Mouse (Mus musculus): Measurements from ENCODE around the gene Ccnd3.
A peak's percentile ranks its signal among the peaks of the same experiment; 100 is the strongest.

Ccnd3 gene

DNA sequence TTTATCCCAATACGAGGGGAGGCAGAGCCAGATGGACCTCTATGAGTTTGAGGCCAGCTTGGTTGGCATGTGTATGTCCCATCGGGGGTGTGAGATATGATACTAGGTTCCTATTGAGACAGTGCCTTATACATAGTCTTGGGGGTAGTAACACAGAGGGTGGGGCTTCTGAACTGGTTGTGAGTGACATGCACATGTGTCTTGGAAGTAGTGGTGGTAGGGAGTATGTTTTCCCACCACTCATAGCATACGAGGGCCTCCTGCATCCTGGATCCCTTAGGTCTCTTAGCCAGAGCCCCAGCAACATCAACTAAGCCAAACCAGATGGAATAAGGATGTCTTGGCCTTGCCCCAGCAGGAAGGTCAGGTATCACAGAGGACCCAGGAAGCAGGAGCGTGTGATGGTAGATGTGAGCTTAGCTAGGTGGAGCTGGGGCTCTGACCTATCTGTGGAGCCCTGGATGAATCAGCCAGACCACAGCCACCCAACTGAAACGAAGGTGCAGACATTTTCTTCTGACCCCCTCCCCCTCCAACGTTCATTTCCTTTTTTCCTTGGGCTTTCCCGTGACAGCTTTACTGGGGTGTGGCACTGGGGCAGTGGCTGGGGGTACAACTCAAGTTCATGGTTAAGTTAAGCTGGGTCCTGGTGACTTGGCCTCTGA lies 10.5 kb downstream of the Ccnd3 start:
- no peak for ATAC-seq (ENCODE audit: low TSS enrichment)

DNA sequence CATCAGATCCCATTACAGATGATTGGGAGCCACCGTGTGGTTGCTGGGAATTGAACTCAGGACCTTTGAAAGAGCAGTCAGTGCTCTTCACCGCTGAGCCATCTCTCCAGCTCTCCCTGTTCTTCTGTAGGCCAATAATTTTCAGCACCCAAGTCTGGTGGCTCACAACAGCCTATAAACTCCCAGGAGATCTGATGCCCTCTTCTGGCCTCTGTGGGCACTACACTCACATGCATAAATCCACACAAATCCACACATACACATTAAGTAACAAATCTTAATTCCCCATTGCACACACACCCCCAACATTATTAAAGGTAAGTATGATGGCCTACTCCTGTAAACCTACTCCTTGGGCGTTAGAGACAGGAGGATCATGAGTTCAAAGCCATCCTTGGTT lies 11.4 kb downstream of the Ccnd3 start:
- ATAC-seq (ENCODE audit: low TSS enrichment), result no peak

DNA sequence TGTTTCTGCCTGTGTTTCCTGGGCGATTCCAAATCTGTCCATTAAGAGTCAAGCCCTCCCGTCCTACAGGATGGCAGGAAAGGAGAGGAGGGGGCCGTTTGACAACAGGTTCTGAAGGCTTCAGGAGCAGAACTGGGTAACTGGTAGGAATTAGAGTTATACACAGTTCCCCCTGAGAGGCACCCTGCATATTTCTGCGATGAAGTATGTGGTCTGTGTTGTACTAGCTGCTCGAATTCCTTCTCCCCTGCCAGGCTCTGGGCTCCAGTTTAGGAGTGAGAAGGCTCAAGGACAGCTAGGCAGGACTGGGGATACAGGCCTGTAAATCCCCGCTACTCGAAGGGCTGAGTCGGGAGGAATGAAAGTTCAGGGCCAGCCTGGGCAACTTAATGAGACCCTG lies 13.4 kb downstream of the Ccnd3 start:
- ATAC-seq (ENCODE audit: low TSS enrichment), result no peak

DNA sequence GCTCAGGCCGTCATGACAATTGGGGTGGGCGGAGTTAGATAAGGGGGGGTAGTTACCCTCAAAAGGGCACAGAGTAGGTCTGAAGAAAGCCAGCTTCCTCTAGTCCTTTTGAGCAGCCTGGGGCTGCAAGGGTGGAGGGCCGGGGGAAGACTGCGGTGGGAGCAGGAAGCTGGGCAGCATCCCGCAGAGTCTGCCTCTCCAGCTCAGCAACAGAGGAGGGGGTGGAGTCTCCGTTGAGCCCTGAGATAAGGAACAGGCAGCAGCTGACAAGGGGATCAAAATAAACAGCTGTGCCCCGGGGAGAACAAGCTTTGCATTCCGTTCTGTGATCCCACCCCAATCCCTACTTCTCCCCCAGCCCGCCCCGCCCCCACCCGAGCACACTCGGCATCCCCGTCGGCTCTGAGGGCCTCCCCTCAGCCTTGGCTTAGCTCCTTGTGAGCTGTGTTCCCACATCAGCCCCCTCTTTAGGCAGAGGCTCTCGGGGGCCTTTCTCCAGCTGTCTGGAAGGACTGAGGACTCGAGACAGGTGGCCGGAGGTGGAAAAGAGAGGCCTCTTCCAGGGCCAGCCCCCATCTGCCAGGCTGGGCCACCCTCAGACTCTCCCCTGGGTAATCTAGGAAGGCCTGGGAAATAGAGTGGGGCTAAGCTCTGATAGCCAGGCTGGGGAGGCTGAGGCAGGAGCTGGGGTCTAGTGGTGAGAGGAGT lies 16.9 kb downstream of the Ccnd3 start:
- peak; percentile 69 for ATAC-seq (ENCODE audit: low TSS enrichment)

DNA sequence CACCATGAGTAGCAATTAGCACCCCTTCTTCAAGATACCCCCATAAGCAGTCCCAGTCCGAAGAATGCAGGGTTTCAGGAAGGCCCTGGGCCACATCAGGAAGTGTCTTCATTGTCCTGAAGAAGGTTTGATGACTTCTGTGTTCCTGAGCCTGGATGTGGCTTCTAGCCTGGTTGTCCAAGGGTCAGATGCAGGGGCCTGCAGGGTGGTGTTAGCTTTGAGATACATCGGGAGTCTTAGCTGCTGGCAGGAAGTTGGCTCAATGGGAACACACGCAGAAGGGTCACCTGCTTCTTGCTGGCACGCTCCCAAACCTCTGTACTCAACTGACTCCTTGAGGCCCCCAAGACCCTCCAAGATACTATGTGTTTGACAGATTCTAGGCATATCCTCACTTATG lies 17.7 kb downstream of the Ccnd3 start:
- ATAC-seq (ENCODE audit: low TSS enrichment), result no peak

DNA sequence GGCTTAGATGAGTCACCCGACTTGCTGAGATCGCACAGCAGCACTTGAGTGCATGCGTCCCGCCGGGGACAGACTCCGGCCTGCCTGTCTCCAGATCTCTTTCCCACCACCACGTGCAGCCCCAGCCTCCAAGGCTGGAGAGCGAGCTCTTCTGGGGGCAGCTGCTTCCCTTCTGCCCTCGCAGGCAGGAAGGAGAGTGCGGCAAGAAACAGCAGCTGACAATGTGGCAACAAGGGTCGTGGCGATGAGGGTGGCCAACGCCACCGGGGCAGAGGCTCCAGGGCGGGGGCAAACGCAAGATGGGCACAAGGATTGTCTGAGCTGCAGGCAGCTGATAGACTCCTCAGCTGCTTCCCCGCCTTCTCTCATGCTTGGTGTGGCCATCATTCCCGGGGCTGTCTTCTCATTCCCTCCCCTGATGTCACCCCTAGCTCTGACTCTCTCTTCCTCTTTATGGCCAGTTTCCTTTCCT lies 18.4 kb downstream of the Ccnd3 start:
- ATAC-seq (ENCODE audit: low TSS enrichment), result no peak

- ATAC-seq (ENCODE audit: low TSS enrichment), result no peak
Measured at GRCm38 (mm10) chr17:47524055-47524454, 19.2 kb downstream of the Ccnd3 start.

DNA sequence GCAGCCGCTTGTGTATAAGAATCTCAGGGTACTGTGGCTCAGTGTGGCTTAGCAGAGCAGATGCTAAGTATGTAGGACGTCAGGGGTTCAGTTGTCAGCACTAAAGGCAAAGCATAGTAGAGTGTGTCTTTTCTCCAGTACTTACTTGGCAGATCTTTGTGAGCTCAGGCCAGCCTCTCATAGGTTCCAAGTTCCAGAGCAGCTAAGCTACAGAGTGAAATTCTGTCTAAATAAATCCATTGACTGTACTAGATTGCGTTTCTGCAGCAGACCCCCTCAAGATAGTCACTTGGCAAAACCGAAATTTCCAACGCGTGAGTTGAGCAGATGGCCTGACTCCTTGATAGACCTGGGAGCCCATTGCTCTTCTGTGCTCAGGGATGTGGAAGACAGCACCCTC lies 20.1 kb downstream of the Ccnd3 start:
- ATAC-seq (ENCODE audit: low TSS enrichment), result no peak

DNA sequence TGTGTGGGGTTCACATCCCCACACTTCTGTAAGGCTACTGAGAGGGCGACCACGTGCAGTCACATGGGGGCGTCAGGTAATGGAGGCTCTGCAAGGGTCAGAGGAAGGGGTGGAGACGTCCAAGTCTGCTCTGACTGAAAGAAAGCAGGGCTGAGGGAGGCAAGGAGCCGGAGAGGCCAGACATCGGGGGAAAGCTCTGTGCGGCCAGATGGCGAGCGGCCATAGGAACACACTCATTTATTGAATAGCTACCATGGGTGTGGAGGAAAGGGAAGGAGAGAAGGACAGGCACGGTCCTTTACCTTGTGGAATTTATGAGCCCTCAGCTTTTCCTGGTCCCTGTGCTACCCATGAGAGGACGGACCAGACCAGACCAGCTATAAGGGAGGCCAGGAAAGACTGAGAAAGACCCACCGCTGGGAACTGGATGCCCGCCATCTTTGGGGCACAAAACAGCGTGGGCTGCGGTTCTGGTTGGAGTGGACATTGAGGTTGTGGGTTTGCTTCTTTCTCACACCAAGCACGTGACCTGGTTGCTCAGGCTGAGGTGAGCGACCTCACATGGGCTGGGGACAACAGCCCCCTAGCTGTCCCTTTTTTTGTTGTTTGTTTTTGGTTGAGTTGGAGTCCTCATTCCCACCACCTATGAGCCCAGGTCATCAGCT lies 22.1 kb downstream of the Ccnd3 start:
- ATAC-seq (ENCODE audit: low TSS enrichment), result no peak

- ATAC-seq (ENCODE audit: low TSS enrichment), result no peak
Measured at GRCm38 (mm10) chr17:47527581-47528300, 22.9 kb downstream of the Ccnd3 start.

DNA sequence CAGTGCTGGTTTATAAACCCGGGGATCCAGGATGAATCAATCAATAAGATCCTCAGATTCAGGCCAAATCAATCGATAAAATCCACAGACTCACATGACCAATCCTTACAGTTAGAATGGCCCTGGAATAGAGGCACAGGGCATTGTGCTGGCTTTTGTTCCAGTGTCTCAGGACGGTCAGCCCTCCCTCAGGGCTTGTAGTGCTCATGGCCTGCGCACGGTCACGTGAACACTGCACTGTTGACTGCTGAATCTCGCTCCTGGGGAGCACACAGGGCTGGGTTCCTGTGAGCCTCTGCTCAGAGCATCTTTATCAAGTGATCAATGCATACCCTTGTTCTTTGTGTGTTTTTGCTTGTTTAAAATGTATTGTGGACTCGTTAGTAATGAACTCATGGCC lies 24.1 kb downstream of the Ccnd3 start:
- no peak for ATAC-seq (ENCODE audit: low TSS enrichment)

- no peak for ATAC-seq (ENCODE audit: low TSS enrichment)
Measured at GRCm38 (mm10) chr17:47529595-47529994, 24.7 kb downstream of the Ccnd3 start.

- ATAC-seq (ENCODE audit: low TSS enrichment), result no peak
Measured at GRCm38 (mm10) chr17:47531387-47531818, 26.6 kb downstream of the Ccnd3 start.

DNA sequence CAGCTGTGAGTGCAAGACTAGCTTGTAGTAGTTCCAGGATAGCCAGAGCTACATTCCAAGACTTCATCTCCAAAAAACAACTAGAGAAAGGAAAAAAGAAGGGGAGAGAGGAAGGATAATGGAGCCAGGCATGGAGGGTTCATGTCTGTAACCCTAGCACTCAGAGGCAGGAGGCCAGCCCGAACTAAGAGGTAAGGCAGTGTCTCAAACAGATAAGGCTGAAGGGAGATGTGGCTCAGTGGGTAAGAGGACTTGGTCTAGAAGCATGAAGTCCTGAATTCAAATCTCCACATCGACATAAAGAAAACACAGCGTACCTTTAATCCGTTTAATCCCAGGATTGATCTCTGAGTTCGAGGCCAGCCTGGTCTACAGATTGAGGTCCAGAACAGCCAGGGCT lies 27.5 kb downstream of the Ccnd3 start:
- ATAC-seq (ENCODE audit: low TSS enrichment), result no peak

DNA sequence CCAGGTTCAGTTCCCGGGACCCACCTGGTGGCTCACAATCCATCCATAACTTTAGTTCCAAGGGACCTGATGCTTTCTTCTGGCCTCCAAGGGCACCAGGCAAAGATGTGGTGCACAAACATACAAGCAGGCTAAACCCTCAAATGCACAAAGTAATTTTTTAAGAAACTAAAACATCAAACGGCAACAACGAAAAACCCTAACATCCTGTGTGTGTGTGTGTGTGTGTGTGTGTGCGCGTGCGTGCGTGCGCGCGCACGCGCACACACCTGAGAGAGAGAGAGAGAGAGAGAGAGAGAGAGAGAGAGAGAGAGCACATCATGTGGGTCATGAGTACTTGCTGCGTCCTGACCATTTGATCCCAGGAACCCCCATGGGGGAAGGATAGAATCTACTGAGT lies 28.8 kb downstream of the Ccnd3 start:
- no peak for ATAC-seq (ENCODE audit: low TSS enrichment)

DNA sequence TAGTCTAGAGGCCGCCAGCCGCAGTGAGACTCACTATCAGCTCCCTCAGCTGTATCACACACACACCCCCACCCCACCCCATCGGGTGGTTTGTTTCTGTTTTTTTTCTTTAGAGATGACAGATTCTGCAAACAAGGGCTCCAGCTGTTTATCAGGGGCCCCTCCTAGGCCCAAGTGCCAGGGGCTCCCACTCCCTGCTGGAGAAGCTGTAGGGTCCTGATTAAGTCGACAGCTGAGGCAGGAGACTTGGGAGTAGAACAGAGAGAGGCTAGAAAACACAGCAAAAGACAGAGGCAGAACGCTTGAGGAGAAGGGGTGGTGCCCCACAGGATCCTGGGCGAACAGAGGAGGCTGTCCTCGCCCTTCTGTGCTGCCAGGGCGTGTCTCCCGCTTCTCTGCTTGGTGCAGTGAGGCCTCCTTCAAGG lies 31.0 kb downstream of the Ccnd3 start:
- no peak for ATAC-seq (ENCODE audit: low TSS enrichment)

GRCm38 (mm10) chr17:47538049-47538448 lies 33.2 kb downstream of the Ccnd3 start:
- ATAC-seq (ENCODE audit: low TSS enrichment), result no peak

DNA sequence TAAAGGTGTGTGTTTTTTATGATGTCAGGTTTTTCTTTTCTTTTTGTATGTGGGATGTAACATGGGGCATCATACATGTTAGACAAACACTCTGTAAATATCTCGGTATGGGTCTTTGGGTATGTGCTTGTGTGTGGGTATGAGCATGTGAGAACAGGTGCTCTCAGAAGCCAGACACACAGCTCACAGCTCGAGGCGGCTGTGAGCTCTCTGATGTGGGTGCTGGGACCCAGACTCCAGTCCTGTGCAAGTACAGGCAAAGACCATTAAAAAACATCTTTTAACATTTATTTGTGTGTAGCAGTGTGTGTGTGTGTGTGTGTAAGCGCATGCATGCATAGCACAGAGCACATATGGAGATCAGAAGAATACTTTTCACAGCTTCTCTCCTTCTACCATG lies 34.3 kb downstream of the Ccnd3 start:
- no peak for ATAC-seq (ENCODE audit: low TSS enrichment)

- ATAC-seq (ENCODE audit: low TSS enrichment), result no peak
Measured at GRCm38 (mm10) chr17:47542061-47542460, 37.2 kb downstream of the Ccnd3 start.

DNA sequence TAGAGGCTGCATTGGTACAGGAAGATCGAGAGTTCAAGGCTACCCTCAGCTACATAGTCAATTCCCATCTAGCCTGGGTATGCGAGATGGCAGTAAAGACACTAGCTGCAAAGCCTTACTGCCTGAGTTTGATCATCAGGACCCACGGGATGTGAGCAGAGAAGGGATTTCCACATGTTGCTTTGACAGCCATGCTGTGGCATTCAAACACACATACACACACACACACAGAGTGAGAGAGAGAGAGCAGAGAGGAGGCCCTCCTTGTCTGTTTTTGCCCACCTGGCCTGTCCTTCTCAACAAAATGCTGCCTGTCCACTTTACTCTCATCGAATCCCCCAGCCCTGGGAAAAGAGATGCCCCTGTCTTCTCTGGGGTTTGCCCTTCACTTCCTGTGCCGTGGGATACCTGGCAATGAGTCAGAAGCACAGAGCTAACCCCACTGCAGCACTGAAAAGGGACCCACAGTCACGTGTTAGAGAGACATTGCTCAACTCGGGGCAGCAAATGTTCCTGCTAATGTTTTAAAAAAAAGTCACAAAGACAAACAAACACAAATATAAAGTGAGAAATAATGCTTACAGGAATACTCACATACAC lies 38.3 kb downstream of the Ccnd3 start:
- ATAC-seq (ENCODE audit: low TSS enrichment), result no peak

DNA sequence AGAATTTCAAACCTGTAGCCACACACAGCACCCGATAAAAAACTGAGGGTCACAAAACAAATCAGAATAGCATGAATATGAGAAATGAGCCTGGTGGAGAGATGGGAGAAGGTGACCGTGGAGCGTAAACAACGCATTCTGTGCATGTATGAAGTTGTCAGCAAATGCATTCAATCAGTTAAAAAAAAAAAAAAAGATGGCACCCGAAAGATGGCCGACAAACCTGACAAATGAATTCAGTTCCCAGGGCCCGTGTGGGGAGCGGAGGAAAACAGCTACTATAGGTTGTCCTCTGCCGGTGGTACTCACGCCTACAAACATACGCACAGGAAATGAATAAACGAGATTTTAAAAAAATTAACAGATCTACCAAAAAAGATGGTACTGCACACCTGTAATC lies 40.3 kb downstream of the Ccnd3 start:
- ATAC-seq (ENCODE audit: low TSS enrichment), result no peak

GRCm38 (mm10) chr17:47545861-47546331 lies 41.0 kb downstream of the Ccnd3 start:
- peak; percentile 76 for ATAC-seq (ENCODE audit: low TSS enrichment)
